In genomic region chr19:40984536-40984935, GRCm38 (mm10) we compare ENCODE assay signal across 34 mouse cellular contexts. TPM values are rescaled to one million over a fixed set of nuclear protein-coding genes. Genes with fewer than 3 reads are reported as not detected.
DNase-seq lines count a peak whose midpoint lies in the region; ATAC-seq lines count a peak whose summit lies in the region.
"Had no signal": no experiment of that assay in that cellular context is flagged by ENCODE, and none has a peak within 500 bp of the region (broad histone marks: within the 10 kb centered on the region; RNA-seq: fewer than 3 reads in every experiment).

No protein-coding gene starts in this region.

- no peaks in the 10 kb centered on the region for H3K4me1 ChIP-seq in heart, embryonic 11.5 days (ENCODE audit: control insufficient read depth, insufficient read depth, low read length)
- H3K4me1 ChIP-seq: embryonic facial prominence, embryonic 10.5 days; embryonic facial prominence, embryonic 13.5 days; forebrain, embryonic 13.5 days; hindbrain, embryonic 10.5 days; hindbrain, embryonic 13.5 days had no signal

- H3K27me3 ChIP-seq in heart, embryonic 11.5 days (ENCODE audit: control insufficient read depth, insufficient read depth, low read length) = no peaks in the 10 kb centered on the region
- H3K27me3 ChIP-seq: CH12.LX; embryonic facial prominence, embryonic 13.5 days; forebrain, embryonic 13.5 days; Patski had no signal

- H3K27ac ChIP-seq in heart, embryonic 11.5 days (ENCODE audit: low read depth, low read length) = no peak overlapping the region
- H3K27ac ChIP-seq: embryonic facial prominence, embryonic 10.5 days; embryonic facial prominence, embryonic 13.5 days; forebrain, embryonic 13.5 days; gastrocnemius, adult 2 months; hindbrain, embryonic 10.5 days; hindbrain, embryonic 13.5 days had no signal

- no peak overlapping the region for H3K4me2 ChIP-seq in heart, embryonic 11.5 days
- H3K4me2 ChIP-seq: embryonic facial prominence, embryonic 13.5 days; forebrain, embryonic 13.5 days; hindbrain, embryonic 13.5 days had no signal

- WGBS in heart, embryonic 11.5 days (ENCODE audit: insufficient replicate concordance) = 91% methylated on average over 1 of the region's 1 CpGs

- DNase-seq in heart, adult 11 months = peak; percentile 37
- DNase-seq in layer of hippocampus, adult 9-11 months = peak; percentile 52
- DNase-seq in layer of hippocampus, postnatal 14 days (ENCODE audit: low spot score in 2 of 2) = no peak
- DNase-seq in right cerebral cortex, adult 18-20 months = peak; percentile 25
- no peak for DNase-seq in right cerebral cortex, postnatal 14 days
- no peak for DNase-seq in adipocyte (ENCODE audit: low spot score)
- DNase-seq: adrenal gland, adult 2 months; adrenal gland, postnatal 14 days; B cell, adult 2 months; cerebellum, adult 11-12 months; cerebellum, adult 8-10 months; cerebellum, postnatal 10 days; cerebellum, postnatal 36 days; embryo, embryonic 11 days; gastrocnemius, adult 2 months; gastrocnemius, postnatal 14 days; heart, adult 18-20 months had no signal

- H3K9me3 ChIP-seq in heart, embryonic 11.5 days (replicated peaks; ENCODE audit: control insufficient read depth, low read length) = no peaks in the 10 kb centered on the region
- H3K9me3 ChIP-seq: embryonic facial prominence, embryonic 10.5 days; embryonic facial prominence, embryonic 13.5 days; forebrain, embryonic 13.5 days; G1E; hindbrain, embryonic 10.5 days; hindbrain, embryonic 13.5 days had no signal

- no peak overlapping the region for H3K4me3 ChIP-seq in heart, embryonic 11.5 days (ENCODE audit: low read depth, low read length)
- H3K4me3 ChIP-seq: embryonic facial prominence, embryonic 10.5 days; embryonic facial prominence, embryonic 13.5 days; erythroblast, embryonic 14.5 days; forebrain, embryonic 13.5 days; gastrocnemius, adult 2 months; hindbrain, embryonic 10.5 days; hindbrain, embryonic 13.5 days had no signal

- no peak for ATAC-seq in heart, embryonic 11.5 days (replicated peaks; ENCODE audit: insufficient number of reproducible peaks, low FRiP score, low TSS enrichment)
- ATAC-seq: forebrain, embryonic 13.5 days; forebrain, embryonic 16.5 days; hindbrain, embryonic 16.5 days; Patski had no signal

- H3K9ac ChIP-seq in heart, embryonic 11.5 days (ENCODE audit: low read depth, low read length) = no peak overlapping the region
- H3K9ac ChIP-seq: embryonic facial prominence, embryonic 13.5 days; forebrain, embryonic 13.5 days; hindbrain, embryonic 13.5 days had no signal

- no peaks in the 10 kb centered on the region for H3K36me3 ChIP-seq in heart, embryonic 11.5 days (ENCODE audit: control insufficient read depth, insufficient read depth, low read length)
- H3K36me3 ChIP-seq: embryonic facial prominence, embryonic 10.5 days; embryonic facial prominence, embryonic 13.5 days; G1E; hindbrain, embryonic 10.5 days; hindbrain, embryonic 13.5 days had no signal

RNA-seq across cellular contexts. Expression of gene Blnk, which starts 9.8 kb away (rescaled TPM):
- polyA plus RNA-seq in heart, embryonic 11.5 days (2014; fragmentation: Nextera tagmentation; extraction: Ambion mirVana) = 0.18 and 0.21 TPM in 2 replicates
- 1 to 10 TPM; 3.6 to 5.4 TPM for total RNA-seq in layer of hippocampus, postnatal 14 days (2021)
- polyA plus RNA-seq: erythroblast, embryonic 14.5 days had no signal

RNA-seq across cellular contexts. Expression of gene Dntt, which starts 44.5 kb away (rescaled TPM):
- polyA plus RNA-seq in heart, embryonic 11.5 days (2014; fragmentation: Nextera tagmentation; extraction: Ambion mirVana) = not detected in 2 replicates
- under 1 TPM in 1 of 2 experiments, not detected in 1; 0.21 TPM for total RNA-seq in layer of hippocampus, postnatal 14 days (2021)
- total RNA-seq: adrenal gland, adult 2 months; adrenal gland, postnatal 4 days; G1E; gastrocnemius, adult 2 months; gastrocnemius, postnatal 14 days; heart, adult 18-20 months; heart, postnatal 25 days had no signal
- polyA plus RNA-seq: adrenal gland, adult 2 months; cortical plate, adult 2 months; embryonic facial prominence, embryonic 10.5 days; embryonic facial prominence, embryonic 13.5 days; erythroblast, embryonic 14.5 days; forebrain, embryonic 16.5 days; G1E; heart, embryonic 14.5 days; heart, postnatal 0 days; hindbrain, embryonic 10.5 days; hindbrain, embryonic 13.5 days had no signal

Comparison
In these comparisons a context has a peak if more than half of its experiments do, and no peak if none do; other contexts are left out.
1. DNase-seq: peak in heart, adult 11 months (single experiment), layer of hippocampus, adult 9-11 months (single experiment) and right cerebral cortex, adult 18-20 months (single experiment); none in layer of hippocampus, postnatal 14 days (0 of 2), right cerebral cortex, postnatal 14 days (single experiment) and adipocyte (single experiment).